Mouse (Mus musculus) heart, adult 2 months (tissue): ENCODE data around the gene Gys1. TPM values are rescaled to one million over a fixed set of nuclear protein-coding genes. Genes with fewer than 3 reads are reported as not detected.

Experiments used
- DNase-seq, 2 experiments: peaks; one replicate each; pipeline ENCODE4 v3.0.0; 2021
- H3K27ac ChIP-seq: fragments of 200-600 bp; 2 replicates; pipeline ENCODE4 v1.8.1; 2022
- H3K27me3 ChIP-seq: fragments of 200-500 bp; 2 replicates; pipeline ENCODE4 v1.6.1; 2012; ENCODE audit warnings: mild to moderate bottlenecking, low read length, inconsistent platforms, mixed read lengths; ENCODE audit not compliant: control insufficient read depth, insufficient read depth
- H3K36me3 ChIP-seq: fragments of 200-500 bp; 2 replicates; pipeline ENCODE4 v1.6.1; 2012; ENCODE audit warnings: low read length, inconsistent platforms; ENCODE audit not compliant: control insufficient read depth, insufficient read depth
- H3K4me1 ChIP-seq: fragments of 200-500 bp; 2 replicates; pipeline ENCODE4 v1.6.1; 2011; ENCODE audit warnings: low read length; ENCODE audit not compliant: control insufficient read depth, insufficient read depth
- H3K4me3 ChIP-seq: fragments of 200-600 bp; 2 replicates; pipeline ENCODE4 v1.8.1; 2022
- H3K79me2 ChIP-seq: fragments of 200-500 bp; replicated peaks from 2 replicates; pipeline ENCODE4 v1.6.1; 2012; ENCODE audit warnings: mild to moderate bottlenecking, inconsistent platforms, low read length, moderate library complexity, mixed read lengths; ENCODE audit not compliant: control insufficient read depth, insufficient read depth
- H3K9ac ChIP-seq: fragments of 200-500 bp; 2 replicates; pipeline ENCODE4 v1.6.1; 2012; ENCODE audit warnings: low read depth, mild to moderate bottlenecking, control low read depth, inconsistent platforms, low read length, mixed read lengths
- CTCF ChIP-seq: fragments of 200-600 bp; IDR thresholded peaks from 2 replicates; pipeline ENCODE4 v1.8.1; 2022; ENCODE audit warnings: antibody characterized with exemption, mild to moderate bottlenecking, moderate library complexity
- EP300 ChIP-seq: fragments of 200-500 bp; IDR thresholded peaks from 2 replicates; pipeline ENCODE4 v1.6.1; 2011; ENCODE audit warnings: low read depth, low read length, control low read depth; ENCODE audit not compliant: insufficient read depth
- POLR2A ChIP-seq: fragments of 200-500 bp; IDR thresholded peaks from 2 replicates; pipeline ENCODE4 v1.6.1; 2011; ENCODE audit warnings: mild to moderate bottlenecking, low read depth, low read length, control low read depth; ENCODE audit not compliant: insufficient read depth
- WGBS: fragments of 180-500 bp; shearing (Covaris S2); methylation state at CpG from one replicate; pipeline ENCODE4 v1.1.7; 2018; 5-methylcytosine and 5-hydroxymethylcytosine counted together
- intact Hi-C: fragments of 180-260 bp; cut with DNase I; formaldehyde crosslinking; loops from one replicate; pipeline ENCODE4 v1.15.1; 2025
- polyA plus RNA-seq: library from polyadenylated mRNA; depleted of rRNA; stranded (reverse); fragments of >200 nt; gene quantifications from 2 replicates; pipeline ENCODE4 v1.2.3, GENCODE M21; 2012
- total RNA-seq, 2 experiments: library from RNA; stranded (reverse); gene quantifications; 2 replicates each; pipeline ENCODE4 v1.2.3; 2021

Gene Gys1
- total and polyA plus RNA-seq, 3 experiments, result 96.9 to 115 (median 111) TPM

DNA sequence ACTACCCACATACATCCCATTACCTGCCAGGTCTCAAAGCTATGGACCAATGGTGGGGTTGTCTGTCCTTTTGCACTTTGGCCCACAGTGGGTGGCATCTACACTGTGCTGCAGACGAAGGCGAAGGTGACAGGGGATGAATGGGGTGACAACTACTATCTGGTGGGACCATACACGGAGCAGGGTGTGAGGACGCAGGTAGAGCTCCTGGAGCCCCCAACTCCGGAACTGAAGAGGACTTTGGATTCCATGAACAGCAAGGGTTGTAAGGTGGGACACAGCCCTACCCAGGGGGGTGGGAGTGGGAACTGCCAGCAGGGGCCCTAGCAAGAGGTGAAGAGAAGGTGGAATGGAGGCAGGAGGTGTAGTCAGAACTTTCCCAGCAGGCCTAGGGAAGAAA lies 1.8 kb downstream of the Gys1 start:
- Histone ChIP-seq H3K27me3 (no peaks in the 10 kb centered on the region), H3K4me1 (peaks cover 7% of the 10 kb centered on the region), H3K4me3 (no peak overlapping the region), H3K27ac (no peak overlapping the region), H3K36me3 (no peaks in the 10 kb centered on the region), H3K79me2 (no peaks in the 10 kb centered on the region), H3K9ac (no peak overlapping the region)
- WGBS, result 90% methylated on average over 5 of the region's 5 CpGs
- TF ChIP-seq EP300 (no peak), POLR2A (no peak), CTCF (no peak)
- no peak for DNase-seq
- intact Hi-C loops, result no loop called here

DNA sequence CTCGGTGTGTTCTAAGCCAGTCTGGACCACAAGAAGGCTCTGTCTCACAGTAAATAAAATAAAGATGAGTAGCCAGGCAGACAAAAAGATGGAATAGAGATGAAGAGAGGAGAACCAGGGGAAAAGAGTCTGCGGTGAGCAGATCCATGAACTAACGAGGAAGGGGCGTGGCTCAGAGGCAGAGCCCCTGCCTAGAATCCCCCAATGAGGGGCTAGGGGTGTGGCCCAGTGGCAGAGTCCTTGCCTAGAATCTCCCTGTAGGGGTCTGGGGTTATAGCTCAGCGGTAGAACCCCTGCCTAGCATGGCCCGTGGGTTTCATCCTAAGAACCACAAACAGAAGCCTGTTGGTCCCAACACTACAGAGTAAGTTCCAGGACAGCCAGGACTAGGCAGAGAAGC lies 2.4 kb downstream of the Gys1 start:
- 60% methylated on average over 6 of the region's 6 CpGs for WGBS
- intact Hi-C loops, result no loop called here
- no peak for TF ChIP-seq CTCF

DNA sequence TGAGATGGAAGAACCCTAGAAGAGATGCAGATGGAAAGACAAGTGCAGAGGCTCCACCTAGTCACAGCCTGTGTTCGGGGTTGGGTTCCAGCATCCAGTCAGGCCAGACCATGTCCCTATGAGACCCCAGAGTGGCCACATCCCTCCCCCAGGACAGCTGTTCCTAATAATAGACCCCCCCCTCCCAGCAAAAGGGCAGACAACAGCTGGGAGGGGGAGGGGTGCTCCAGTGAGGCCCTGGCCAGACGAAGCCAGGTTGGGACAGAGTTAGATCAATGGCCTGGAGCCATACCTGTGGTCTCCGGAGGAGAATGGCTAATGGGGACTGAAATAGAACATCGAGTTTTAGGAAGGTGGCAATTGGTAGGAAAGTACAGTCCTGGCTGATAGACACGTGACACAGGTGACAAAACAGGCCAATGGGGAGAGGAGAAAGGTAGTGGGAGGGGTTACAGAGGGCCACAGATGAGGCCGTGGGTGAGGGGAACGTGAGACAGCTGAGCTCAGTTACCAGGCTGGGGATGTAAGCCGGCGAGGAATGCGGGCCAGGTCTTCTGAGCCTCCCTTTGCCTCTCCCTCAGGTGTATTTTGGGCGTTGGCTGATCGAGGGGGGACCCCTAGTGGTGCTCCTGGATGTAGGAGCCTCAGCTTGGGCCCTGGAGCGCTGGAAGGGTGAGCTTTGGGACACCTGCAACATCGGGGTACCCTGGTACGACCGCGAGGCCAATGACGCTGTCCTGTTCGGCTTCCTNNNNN lies 3.1 kb downstream of the Gys1 start, which contains the start of gene Ruvbl2:
Gene Ruvbl2 (minus strand): TSS at position 576 of the 756 bp plus-strand sequence.
- no peak for DNase-seq
- 45% methylated on average over 19 of the region's 19 CpGs for WGBS
- H3K4me1 ChIP-seq, result peaks cover 7% of the 10 kb centered on the region
- H3K27ac ChIP-seq, result no peak within 1 kb of the TSS
- intact Hi-C loops, result no loop called here
- H3K4me3 ChIP-seq, result no peak within 1 kb of the TSS
- no peaks in the 10 kb centered on the region for H3K79me2 ChIP-seq
- H3K27me3 ChIP-seq, result no peaks in the 10 kb centered on the region
- no peak within 1 kb of the TSS for H3K9ac ChIP-seq
- peak; percentile 54 for TF ChIP-seq CTCF
- 0 out of 2 replicates have a peak, but pooled peaks have one; percentile 13 for TF ChIP-seq EP300
- TF ChIP-seq POLR2A, result no peak
- no peaks in the 10 kb centered on the region for H3K36me3 ChIP-seq

More for the DNA sequence above, 2.4 kb downstream of the Gys1 start:
- H3K36me3 ChIP-seq, result no peaks in the 10 kb centered on the region
- H3K9ac ChIP-seq, result no peak overlapping the region
- H3K27me3 ChIP-seq, result no peaks in the 10 kb centered on the region
- H3K4me3 ChIP-seq, result no peak overlapping the region
- peaks cover 7% of the 10 kb centered on the region for H3K4me1 ChIP-seq
- no peak for DNase-seq
- no peaks in the 10 kb centered on the region for H3K79me2 ChIP-seq
- H3K27ac ChIP-seq, result no peak overlapping the region

DNA sequence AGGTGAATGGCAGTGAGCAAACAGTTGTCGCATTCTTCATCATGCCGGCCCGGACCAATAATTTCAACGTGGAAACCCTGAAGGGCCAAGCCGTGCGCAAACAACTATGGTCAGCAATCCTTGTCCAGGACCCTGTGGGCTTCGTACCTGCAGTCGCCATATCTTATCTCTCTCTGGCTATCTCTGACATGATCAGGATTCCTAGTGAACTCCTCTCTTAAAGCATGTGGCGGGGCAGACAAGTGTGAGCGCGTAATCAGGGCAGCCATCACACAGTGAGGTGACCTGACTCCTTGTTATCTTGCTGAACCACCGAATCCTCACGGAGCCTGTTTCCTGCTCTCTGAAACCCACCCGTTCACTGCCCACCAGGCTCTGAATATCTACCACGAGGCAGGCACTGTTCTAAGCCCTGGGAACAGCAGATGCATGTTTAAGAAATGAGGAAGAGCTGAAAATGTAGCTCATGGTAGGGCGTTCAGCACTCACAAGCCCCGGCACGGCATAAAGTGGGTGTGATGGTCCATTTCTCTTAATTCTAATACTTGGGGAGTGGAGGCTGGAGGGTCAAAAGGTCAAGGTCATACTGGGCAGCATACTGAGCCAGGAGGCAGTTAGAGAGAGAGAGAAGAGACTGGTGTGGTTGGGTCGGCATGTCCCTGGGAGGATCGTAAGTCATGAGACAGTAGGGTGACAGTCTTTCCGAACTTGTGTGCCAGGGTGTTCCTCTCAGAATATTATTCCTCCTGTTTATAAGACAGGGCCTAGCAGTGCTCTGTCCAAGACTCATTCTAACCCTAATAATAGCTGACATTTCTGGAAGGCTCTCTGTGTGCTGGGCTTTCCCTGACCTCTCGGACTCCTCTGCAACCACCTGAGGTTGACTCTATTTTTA lies 9.1 kb downstream of the Gys1 start:
- TF ChIP-seq EP300 (peak; percentile 64; the same call in 1 of the 2 replicates), POLR2A (0 out of 2 replicates have a peak, but pooled peaks have one; percentile 11), CTCF (no peak)
- Histone ChIP-seq H3K4me3 (no peak overlapping the region), H3K27ac (peak overlapping the region; percentile 68), H3K79me2 (no peaks in the 10 kb centered on the region), H3K27me3 (no peaks in the 10 kb centered on the region), H3K9ac (no peak overlapping the region), H3K4me1 (no peaks in the 10 kb centered on the region), H3K36me3 (no peaks in the 10 kb centered on the region; the same call in 1 of the 2 replicates)
- no peak for DNase-seq
- 74% methylated on average over 22 of the region's 22 CpGs for WGBS
- intact Hi-C loops, result no loop called here

DNA sequence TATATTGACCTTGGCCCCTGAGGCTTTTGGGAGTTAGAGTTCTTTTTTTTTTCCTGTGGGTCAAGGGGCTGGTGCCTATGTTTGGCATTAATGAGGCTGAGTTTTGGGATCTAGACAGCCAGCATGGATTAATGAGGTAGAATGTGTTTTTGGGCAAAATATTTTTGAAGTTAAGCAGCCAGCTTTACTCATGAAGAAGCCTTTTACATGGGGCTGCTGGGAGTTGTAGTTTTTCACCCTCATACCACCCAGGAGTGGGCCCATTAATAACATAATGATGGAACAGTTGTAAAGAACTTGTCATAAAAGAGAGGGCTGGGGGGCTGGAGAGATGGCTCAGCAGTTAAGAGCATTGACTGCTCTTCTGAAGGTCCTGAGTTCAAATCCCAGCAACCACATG lies 11.9 kb downstream of the Gys1 start:
- Histone ChIP-seq H3K27ac (no peak overlapping the region), H3K36me3 (no peaks in the 10 kb centered on the region; the same call in 1 of the 2 replicates)
- intact Hi-C loops, result no loop called here

More for the DNA sequence above, 11.9 kb downstream of the Gys1 start:
- Histone ChIP-seq H3K79me2 (no peaks in the 10 kb centered on the region), H3K4me3 (no peak overlapping the region), H3K4me1 (no peaks in the 10 kb centered on the region), H3K27me3 (no peaks in the 10 kb centered on the region), H3K9ac (no peak overlapping the region)
- DNase-seq, result no peak
- no peak for TF ChIP-seq CTCF
- TF ChIP-seq POLR2A, result no peak
- no peak for TF ChIP-seq EP300
